Mouse (Mus musculus): ENCODE measurements around the gene Itga4. TPM values are rescaled to one million over a fixed set of nuclear protein-coding genes. Genes with fewer than 3 reads are reported as not detected.

Itga4 gene
- total RNA-seq, 2 experiments from 2014 or later, result 5.4 to 8.4 TPM

GRCm38 (mm10) chr2:79265665-79266064, 10.4 kb downstream of the Itga4 start:
- DNase-seq (ENCODE audit: low spot score in 2 of 2), result peak; percentile 22 to 33

- no peak for DNase-seq (ENCODE audit: low spot score in 2 of 2)
These were observed 11.3 kb downstream of the Itga4 start for GRCm38 (mm10) chr2:79266480-79266879.

- DNase-seq (ENCODE audit: low spot score in 2 of 2), result no peak
These were observed 12.0 kb downstream of the Itga4 start for GRCm38 (mm10) chr2:79267181-79267580.

- DNase-seq (ENCODE audit: low spot score in 2 of 2), result no peak
These were observed 13.6 kb downstream of the Itga4 start for GRCm38 (mm10) chr2:79268863-79269262.

GRCm38 (mm10) chr2:79270034-79270535, 14.9 kb downstream of the Itga4 start:
- no peak for DNase-seq (ENCODE audit: low spot score in 2 of 2)

- DNase-seq (ENCODE audit: low spot score in 2 of 2), result no peak
These were observed 16.6 kb downstream of the Itga4 start for GRCm38 (mm10) chr2:79271838-79272237.

GRCm38 (mm10) chr2:79278581-79278980, 23.4 kb downstream of the Itga4 start:
- DNase-seq (ENCODE audit: low spot score in 2 of 2), result no peak

- DNase-seq (ENCODE audit: low spot score in 2 of 2), result no peak
These were observed 29.0 kb downstream of the Itga4 start for GRCm38 (mm10) chr2:79284206-79284605.

GRCm38 (mm10) chr2:79290149-79290548, 34.9 kb downstream of the Itga4 start:
- DNase-seq (ENCODE audit: low spot score in 2 of 2), result no peak

- DNase-seq (ENCODE audit: low spot score in 2 of 2), result no peak
These were observed 36.7 kb downstream of the Itga4 start for GRCm38 (mm10) chr2:79291922-79292321.

GRCm38 (mm10) chr2:79292431-79292830, 37.2 kb downstream of the Itga4 start:
- no peak for DNase-seq (ENCODE audit: low spot score in 2 of 2)

GRCm38 (mm10) chr2:79302398-79302797, 47.2 kb downstream of the Itga4 start:
- DNase-seq (ENCODE audit: low spot score in 2 of 2), result no peak

- DNase-seq (ENCODE audit: low spot score in 2 of 2), result no peak
These were observed 52.3 kb downstream of the Itga4 start for GRCm38 (mm10) chr2:79307549-79307948.

GRCm38 (mm10) chr2:79309454-79310118, 54.4 kb downstream of the Itga4 start:
- DNase-seq (ENCODE audit: low spot score in 2 of 2), result no peak

- no peak for DNase-seq (ENCODE audit: low spot score in 2 of 2)
These were observed 57.3 kb downstream of the Itga4 start for GRCm38 (mm10) chr2:79312499-79312898.

GRCm38 (mm10) chr2:79315108-79315507, 59.9 kb downstream of the Itga4 start:
- no peak for DNase-seq (ENCODE audit: low spot score in 2 of 2)

GRCm38 (mm10) chr2:79316182-79316880, 61.1 kb downstream of the Itga4 start:
- DNase-seq (ENCODE audit: low spot score in 2 of 2), result no peak

- no peak for DNase-seq (ENCODE audit: low spot score in 2 of 2)
These were observed 72.9 kb downstream of the Itga4 start for GRCm38 (mm10) chr2:79328079-79328478.

- no peak for DNase-seq (ENCODE audit: low spot score in 2 of 2)
These were observed 79.4 kb downstream of the Itga4 start for GRCm38 (mm10) chr2:79334661-79335060.

GRCm38 (mm10) chr2:79336141-79336540, 80.9 kb downstream of the Itga4 start:
- DNase-seq (ENCODE audit: low spot score in 2 of 2), result no peak

- no peak for DNase-seq (ENCODE audit: low spot score in 2 of 2)
These were observed 83.8 kb downstream of the Itga4 start for GRCm38 (mm10) chr2:79339003-79339402.

- no peak for DNase-seq (ENCODE audit: low spot score in 2 of 2)
These were observed 87.9 kb downstream of the Itga4 start for GRCm38 (mm10) chr2:79343115-79343514.
